Mouse (Mus musculus): ENCODE results near the gene Ehhadh.

The Ehhadh gene

DNA sequence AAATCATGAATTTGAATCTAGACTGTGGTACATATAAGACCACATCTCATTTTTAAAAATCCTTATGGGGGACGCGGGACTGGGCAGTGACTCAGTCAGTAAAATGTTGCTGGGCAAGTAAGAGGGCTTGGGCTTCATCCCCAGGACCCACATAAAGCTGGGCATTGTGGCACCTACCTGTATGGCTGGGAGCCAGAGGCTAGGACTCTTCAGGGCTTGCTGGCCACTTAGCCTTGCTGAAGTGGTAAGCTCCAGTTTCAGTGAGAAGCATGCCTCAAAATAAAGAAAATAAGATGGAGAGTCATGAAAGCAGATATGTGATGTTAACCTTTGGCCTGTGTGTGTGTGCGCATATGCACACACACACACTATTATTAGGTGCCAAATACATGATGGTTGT, 60.2 kb downstream of the Ehhadh start:
- no peak for DNase-seq

DNA sequence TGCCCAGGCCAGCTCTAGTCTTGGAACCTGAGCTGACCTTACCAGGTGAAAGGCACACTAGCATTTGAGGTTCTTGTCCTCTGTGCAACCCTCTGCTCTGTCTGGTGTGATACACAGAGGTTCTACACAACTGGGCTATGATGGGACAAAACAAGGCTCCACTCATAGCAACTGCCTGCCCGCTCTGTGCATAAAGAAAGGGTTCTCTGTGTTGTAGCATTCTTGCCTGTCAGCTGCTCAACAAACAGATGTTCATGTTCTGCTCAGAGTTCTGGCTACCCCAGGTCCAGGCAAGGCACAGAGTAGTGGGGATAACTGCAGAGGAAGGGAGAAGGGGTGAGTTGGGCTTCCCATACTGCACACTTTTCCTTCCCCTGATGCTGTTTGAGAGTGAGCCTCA, 63.3 kb downstream of the Ehhadh start:
- no peak for DNase-seq

DNA sequence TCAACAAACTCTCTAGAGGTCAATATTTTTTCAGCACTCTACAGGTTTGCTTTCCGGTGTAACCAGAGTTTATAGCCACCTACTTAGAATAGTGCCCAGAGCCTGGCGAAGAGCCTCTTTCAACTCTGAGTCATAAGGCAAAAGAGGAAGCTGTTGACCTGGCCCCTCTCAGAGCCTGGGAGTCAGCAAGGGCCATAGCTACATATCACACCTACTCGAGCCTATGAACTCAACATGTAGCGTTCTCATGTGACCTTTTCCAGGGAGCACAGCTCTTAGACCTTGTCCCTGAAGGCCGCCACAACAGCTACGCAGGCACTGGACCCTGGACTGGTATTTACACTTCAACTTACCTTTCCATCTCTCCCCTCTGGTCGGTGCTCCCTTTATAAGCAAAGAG, 67.8 kb downstream of the Ehhadh start:
- no peak for DNase-seq

DNA sequence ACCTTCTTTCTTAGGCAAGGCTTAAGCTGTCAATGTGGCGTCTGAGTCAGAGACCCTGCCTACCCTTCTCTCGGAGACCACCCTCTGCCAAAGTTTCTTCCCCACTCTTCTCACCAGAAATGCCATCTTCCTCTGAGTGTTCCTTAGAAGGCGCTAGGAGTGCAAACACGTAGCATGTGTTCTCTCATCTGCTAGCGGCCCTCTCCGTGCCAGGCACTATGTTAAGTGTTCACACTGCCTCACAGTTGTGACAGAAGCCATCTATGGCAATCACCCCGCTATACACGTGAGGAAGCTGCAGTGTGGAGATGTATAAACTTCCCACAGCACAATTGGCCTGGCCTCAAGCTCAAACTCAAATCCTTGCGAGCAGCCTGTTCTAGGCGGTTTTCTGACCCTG, 73.1 kb downstream of the Ehhadh start:
- no peak for DNase-seq

All from retina, postnatal 1 day (tissue).